Mouse (Mus musculus) myocyte (in vitro differentiated cells): ENCODE measurements at regions not wholly inside any gene's neighbourhood (a gene's known extent, or its start where the extent isn't known, plus 50 kb on each side); places are given as distances from the start of the nearest gene placed in this dataset.

Source experiments
- CEBPB ChIP-seq: IDR thresholded peaks from 2 replicates; pipeline ENCODE4 v1.6.1; 2011; ENCODE audit warnings: mild to moderate bottlenecking, moderate library complexity; ENCODE audit not compliant: poor library complexity, insufficient read depth, severe bottlenecking
- E2F4 ChIP-seq: IDR thresholded peaks from one replicate; pipeline ENCODE4 v1.6.1; 2011; ENCODE audit warnings: mild to moderate bottlenecking, control low read depth, moderate library complexity; ENCODE audit not compliant: insufficient read depth
- MAX ChIP-seq: IDR thresholded peaks from one replicate; pipeline ENCODE4 v1.6.1; 2011; ENCODE audit warnings: low read depth, mild to moderate bottlenecking, control low read depth
- MYOD1 ChIP-seq, 3 experiments: IDR thresholded peaks; one replicate each; pipeline ENCODE4 v1.6.1; 2011; ENCODE audit warnings: control low read depth in 2 of 3, low read depth in 2 of 3, mild to moderate bottlenecking in 2 of 3, moderate library complexity in 1 of 3; ENCODE audit not compliant: insufficient read length in 2 of 3, control insufficient read depth in 1 of 3
- MYOG ChIP-seq, 3 experiments: IDR thresholded peaks; one replicate each; pipeline ENCODE4 v1.6.1; 2011; ENCODE audit warnings: control low read depth in 2 of 3, low read depth in 2 of 3, mild to moderate bottlenecking in 2 of 3; ENCODE audit not compliant: insufficient read length in 2 of 3, control insufficient read depth in 1 of 3, insufficient read depth in 1 of 3
- POLR2A ChIP-seq: IDR thresholded peaks from one replicate; pipeline ENCODE4 v1.6.1; 2011; ENCODE audit warnings: low read depth, mild to moderate bottlenecking, control low read depth, moderate library complexity; ENCODE audit not compliant: insufficient read length
- POLR2AphosphoS2 ChIP-seq: IDR thresholded peaks from one replicate; pipeline ENCODE4 v1.6.1; 2011; ENCODE audit warnings: low read depth, control low read depth; ENCODE audit not compliant: insufficient read length
- REST ChIP-seq: IDR thresholded peaks from one replicate; pipeline ENCODE4 v1.6.1; 2011; ENCODE audit warnings: mild to moderate bottlenecking, control low read depth, moderate library complexity; ENCODE audit not compliant: insufficient read depth, insufficient read length
- SRF ChIP-seq: IDR thresholded peaks from one replicate; pipeline ENCODE4 v1.6.1; 2011; ENCODE audit warnings: low read depth; ENCODE audit not compliant: control insufficient read depth, insufficient read length
- TCF12 ChIP-seq: IDR thresholded peaks from one replicate; pipeline ENCODE4 v1.6.1; 2011; ENCODE audit warnings: mild to moderate bottlenecking, control low read depth; ENCODE audit not compliant: poor library complexity, insufficient read depth, severe bottlenecking
- TCF3 ChIP-seq: IDR thresholded peaks from one replicate; pipeline ENCODE4 v1.6.1; 2011; ENCODE audit warnings: low read depth, control low read depth; ENCODE audit not compliant: insufficient read length
- USF1 ChIP-seq: IDR thresholded peaks from one replicate; pipeline ENCODE4 v1.6.1; 2011; ENCODE audit warnings: low read depth, mild to moderate bottlenecking, control low read depth, moderate library complexity

- no peak for TF ChIP-seq MAX
- no peak for TF ChIP-seq POLR2A
- no peak for TF ChIP-seq E2F4
- no peak for TF ChIP-seq MYOG (IDR thresholded peaks at IDR 0.05; ENCODE audit: control insufficient read depth in 1 of 3, insufficient read depth in 1 of 3, insufficient read length in 2 of 3, low read depth in 2 of 3)
- no peak for TF ChIP-seq CEBPB
- no peak for TF ChIP-seq TCF3
- TF ChIP-seq USF1, result no peak
- no peak for TF ChIP-seq POLR2AphosphoS2
- TF ChIP-seq REST, result no peak
- TF ChIP-seq MYOD1 (IDR thresholded peaks at IDR 0.05; ENCODE audit: control insufficient read depth in 1 of 3, insufficient read length in 2 of 3, low read depth in 2 of 3), result no peak
- no peak for TF ChIP-seq TCF12
- no peak for TF ChIP-seq SRF
Observed at GRCm38 (mm10) chr16:30661086-30661977, 61.8 kb downstream of the Fam43a start.
